Mouse (Mus musculus) hindbrain, embryonic 14.5 days (tissue): ENCODE data around the gene Ndufs4. TPM values are rescaled to one million over a fixed set of nuclear protein-coding genes. Genes with fewer than 3 reads are reported as not detected.
"Not testable (repeated sequence)": the region's sequence is repeated elsewhere in the genome, so short reads cannot be mapped to it uniquely, and the experiment has no call there.

ENCODE experiments used
- ATAC-seq: fragments of 200-750 bp; cut with Nextera tagmentation; 2 replicates; pipeline ENCODE4 v1.8.0; 2017; ENCODE audit warnings: moderate number of reproducible peaks, mild to moderate bottlenecking, moderate TSS enrichment, moderate library complexity; ENCODE audit not compliant: low FRiP score
- DNase-seq: peaks from one replicate; pipeline ENCODE4 v3.0.0-alpha.2; 2015; ENCODE audit warnings: low spot score
- H3K27ac ChIP-seq: fragments of 300-500 bp; sonication (generic); 2 replicates; pipeline ENCODE4 v1.5.1; 2014; ENCODE audit warnings: mild to moderate bottlenecking, moderate library complexity
- H3K27me3 ChIP-seq: fragments of 300-500 bp; sonication (generic); 2 replicates; pipeline ENCODE4 v1.6.1; 2014; ENCODE audit warnings: mild to moderate bottlenecking, low read length, mixed read lengths; ENCODE audit not compliant: control insufficient read depth, insufficient read depth
- H3K36me3 ChIP-seq: fragments of 300-500 bp; sonication (generic); replicated peaks from 2 replicates; pipeline ENCODE4 v1.6.1; 2014; ENCODE audit not compliant: control insufficient read depth, insufficient read depth
- H3K4me1 ChIP-seq: fragments of 300-500 bp; sonication (generic); replicated peaks from 2 replicates; pipeline ENCODE4 v1.6.1; 2014; ENCODE audit warnings: antibody characterized with exemption, low read length, mixed read lengths; ENCODE audit not compliant: control insufficient read depth, insufficient read depth
- H3K4me2 ChIP-seq: fragments of 300-500 bp; sonication (generic); replicated peaks from 2 replicates; pipeline ENCODE4 v1.6.1; 2014; ENCODE audit warnings: mild to moderate bottlenecking, moderate library complexity
- H3K4me3 ChIP-seq: fragments of 300-500 bp; sonication (generic); replicated peaks from 2 replicates; pipeline ENCODE4 v1.5.1; 2014; ENCODE audit warnings: mild to moderate bottlenecking, low read length
- H3K9ac ChIP-seq: fragments of 300-500 bp; sonication (generic); 2 replicates; pipeline ENCODE4 v1.6.1; 2014
- H3K9me3 ChIP-seq: fragments of 300-500 bp; sonication (generic); 2 replicates; pipeline ENCODE4 v1.6.1; 2016; ENCODE audit warnings: low read length; ENCODE audit not compliant: control insufficient read depth
- WGBS: fragments of 180-500 bp; shearing (Covaris S2); extraction: QIAGEN DNeasy Blood & Tissue Kit; methylation state at CpG from one replicate; pipeline ENCODE4 v1.1.7; 2014; 5-methylcytosine and 5-hydroxymethylcytosine counted together
- polyA plus RNA-seq: library from polyadenylated mRNA; unstranded; fragments of >200 nt; fragmentation: Nextera tagmentation; extraction: Ambion mirVana; gene quantifications from 2 replicates; pipeline ENCODE4 v1.2.1, GENCODE M21; 2014

Gene Ndufs4
- polyA plus RNA-seq, 1 experiment from 2014 or later: 411 TPM

DNA sequence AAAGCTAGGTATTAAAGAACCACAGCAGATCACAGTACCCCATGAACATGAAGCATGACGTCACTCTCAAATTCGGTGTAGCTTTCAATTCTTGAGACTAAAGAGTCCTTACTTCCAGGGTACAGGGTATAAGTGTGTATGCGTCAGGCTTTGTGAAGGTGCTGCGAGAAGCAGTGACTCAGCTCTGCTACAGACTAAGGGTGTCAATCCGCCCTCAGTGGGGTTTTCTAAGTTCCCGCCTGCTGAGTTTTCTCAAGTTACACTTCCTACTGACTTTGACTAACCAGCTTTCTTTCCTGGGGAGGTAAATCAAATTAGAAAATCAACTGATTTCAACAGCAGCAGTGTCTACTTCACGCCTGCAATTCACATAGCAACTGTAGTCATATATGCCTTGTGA is 83.4 kb downstream of the Ndufs4 start:
- Histone ChIP-seq H3K27ac (no peak overlapping the region), H3K4me3 (no peak overlapping the region), H3K9me3 (no peaks in the 10 kb centered on the region), H3K27me3 (no peaks in the 10 kb centered on the region), H3K9ac (no peak overlapping the region), H3K36me3 (no peaks in the 10 kb centered on the region; the same call in 1 of the 2 replicates), H3K4me1 (no peaks in the 10 kb centered on the region), H3K4me2 (no peak overlapping the region)
- ATAC-seq (no peak), DNase-seq (no peak)
- 87% methylated on average over 7 of the region's 7 CpGs for WGBS

DNA sequence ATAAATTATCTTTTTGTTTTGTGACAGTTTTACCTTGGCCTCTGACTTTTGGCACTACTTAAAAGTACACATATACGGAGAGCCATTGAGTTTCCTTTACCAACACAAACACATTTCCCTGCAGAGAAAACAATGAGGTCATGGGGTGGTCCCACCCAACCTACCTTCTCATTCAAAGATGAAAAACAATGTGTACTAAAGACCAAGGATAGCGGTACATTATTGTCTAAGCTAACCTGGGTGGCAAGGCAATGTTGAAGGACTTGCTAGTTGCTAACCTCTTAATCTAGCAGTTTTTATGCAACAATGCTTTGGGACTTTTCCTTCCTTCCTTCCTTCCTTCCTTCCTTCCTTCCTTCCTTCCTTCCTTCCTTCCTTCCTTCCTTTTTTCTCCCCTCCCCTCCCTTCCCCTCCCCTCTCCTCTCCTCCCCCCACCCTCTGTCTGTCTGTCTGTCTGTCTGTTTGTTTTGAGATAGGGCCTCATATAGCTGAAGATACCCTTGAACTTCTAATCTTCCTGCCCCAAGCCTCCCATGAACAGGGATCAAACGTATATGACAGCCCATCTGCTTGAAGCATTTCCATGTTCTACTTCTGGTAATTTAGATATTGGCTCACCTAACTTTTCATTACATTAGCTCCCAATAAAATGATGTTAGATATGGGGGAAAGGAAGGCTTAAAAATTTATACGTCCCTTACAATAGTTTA is 84.4 kb downstream of the Ndufs4 start:
- DNase-seq: no peak
- H3K9ac ChIP-seq: no peak overlapping the region
- peaks cover 5% of the 10 kb centered on the region; the same call in 1 of the 2 replicates for H3K36me3 ChIP-seq
- ATAC-seq: no peak
- no peaks in the 10 kb centered on the region for H3K27me3 ChIP-seq
- 91% methylated on average over 4 of the region's 4 CpGs for WGBS
- no peak overlapping the region for H3K27ac ChIP-seq
- H3K9me3 ChIP-seq: no peaks in the 10 kb centered on the region
- no peak overlapping the region for H3K4me2 ChIP-seq
- no peaks in the 10 kb centered on the region for H3K4me1 ChIP-seq
- H3K4me3 ChIP-seq: no peak overlapping the region

DNA sequence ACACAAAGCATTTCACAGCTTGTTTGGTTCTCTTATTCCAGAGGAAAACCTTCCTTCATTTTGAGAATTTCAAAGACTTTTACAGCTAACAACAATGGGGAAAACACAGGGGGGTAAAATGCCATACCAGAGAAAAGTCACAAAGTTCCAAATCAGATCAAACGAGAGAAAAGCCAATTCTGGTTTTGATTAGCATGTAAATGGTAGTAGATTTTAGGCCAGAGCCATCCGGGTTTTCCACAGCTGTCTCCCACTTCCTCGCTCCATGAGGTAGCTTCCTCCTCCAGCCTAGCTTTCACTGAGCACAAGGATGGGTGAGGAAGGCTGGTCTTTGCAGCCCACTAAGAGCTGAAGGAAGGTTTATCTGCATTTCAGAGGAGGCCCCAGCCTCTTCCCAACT is 90.3 kb downstream of the Ndufs4 start:
- H3K9me3 ChIP-seq: no peaks in the 10 kb centered on the region
- no peak for DNase-seq
- H3K27ac ChIP-seq: no peak overlapping the region
- H3K4me1 ChIP-seq: no peaks in the 10 kb centered on the region
- peaks cover 5% of the 10 kb centered on the region; the same call in 1 of the 2 replicates for H3K36me3 ChIP-seq
- no peak for ATAC-seq
- no peak overlapping the region for H3K4me2 ChIP-seq
- no peaks in the 10 kb centered on the region for H3K27me3 ChIP-seq
- H3K4me3 ChIP-seq: no peak overlapping the region
- H3K9ac ChIP-seq: no peak overlapping the region
- 47% methylated on average over 3 of the region's 3 CpGs for WGBS

GRCm38 (mm10) chr13:114296556-114296955 is 91.5 kb downstream of the Ndufs4 start:
- Histone ChIP-seq H3K4me3 (no peak overlapping the region), H3K4me1 (no peaks in the 10 kb centered on the region), H3K4me2 (no peak overlapping the region), H3K36me3 (peaks cover 5% of the 10 kb centered on the region; the same call in 1 of the 2 replicates), H3K9ac (no peak overlapping the region), H3K27ac (no peak overlapping the region), H3K9me3 (no peaks in the 10 kb centered on the region), H3K27me3 (no peaks in the 10 kb centered on the region)
- ATAC-seq (no peak), DNase-seq (no peak)
- 88% methylated on average over 4 of the region's 4 CpGs for WGBS

DNA sequence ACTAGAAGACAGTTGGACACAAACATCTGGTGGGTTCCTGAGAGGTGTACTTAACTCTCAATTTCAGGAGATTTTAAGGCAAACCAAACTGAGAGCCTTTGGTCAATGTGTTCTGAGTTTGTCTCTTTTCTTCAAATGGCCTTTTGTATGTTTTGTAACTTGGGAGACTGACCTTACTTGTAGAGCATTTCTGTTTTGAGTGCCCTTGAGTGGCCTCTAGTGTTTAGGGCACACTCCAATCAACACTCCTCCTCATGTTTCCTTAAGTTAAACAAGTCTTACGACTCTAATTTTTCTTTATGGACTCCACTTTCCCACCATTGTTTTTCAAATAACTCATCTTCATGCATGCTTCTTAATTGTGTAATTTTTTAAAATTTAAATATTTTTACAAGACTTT is 98.6 kb downstream of the Ndufs4 start:
- H3K4me3 ChIP-seq: no peak overlapping the region
- H3K9me3 ChIP-seq: no peaks in the 10 kb centered on the region
- DNase-seq (no peak), ATAC-seq (no peak)
- H3K27ac ChIP-seq: no peak overlapping the region
- peaks cover 30% of the 10 kb centered on the region for H3K36me3 ChIP-seq
- no peak overlapping the region for H3K9ac ChIP-seq
- H3K4me2 ChIP-seq: no peak overlapping the region
- no peaks in the 10 kb centered on the region for H3K27me3 ChIP-seq
- WGBS: 93% methylated on average over 1 of the region's 1 CpGs
- H3K4me1 ChIP-seq: no peaks in the 10 kb centered on the region

DNA sequence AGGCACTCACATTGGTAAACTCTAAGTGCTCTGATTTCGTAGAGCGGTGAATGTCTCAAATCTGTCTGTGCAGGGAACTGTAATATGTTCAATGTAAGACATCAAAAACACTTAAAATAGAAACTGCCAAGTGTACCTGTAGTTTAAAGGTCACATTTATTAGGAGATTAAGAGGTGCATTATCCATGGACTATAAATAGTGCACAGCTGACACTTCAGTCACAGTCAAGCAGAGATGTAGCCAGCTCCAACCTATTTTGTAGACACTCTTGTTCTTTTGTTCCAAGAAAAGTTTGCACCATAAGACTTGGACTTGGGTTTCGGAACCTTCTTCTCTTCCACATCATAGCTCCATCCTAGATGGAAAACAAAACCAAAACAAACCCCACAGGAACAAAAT is 99.5 kb downstream of the Ndufs4 start:
- Histone ChIP-seq H3K4me1 (no peaks in the 10 kb centered on the region), H3K9me3 (no peaks in the 10 kb centered on the region), H3K9ac (no peak overlapping the region)

GRCm38 (mm10) chr13:114278690-114279089 is 109.4 kb downstream of the Ndufs4 start:
- H3K36me3 ChIP-seq, ATAC-seq, H3K9ac ChIP-seq, DNase-seq, H3K4me1 ChIP-seq, H3K27ac ChIP-seq, H3K9me3 ChIP-seq, H3K4me3 ChIP-seq, H3K27me3 ChIP-seq, H3K4me2 ChIP-seq: not testable (repeated sequence)
- WGBS: 95% methylated on average over 2 of the region's 2 CpGs

More for the DNA sequence above, 99.5 kb downstream of the Ndufs4 start:
- no peak overlapping the region for H3K4me2 ChIP-seq
- DNase-seq (no peak), ATAC-seq (no peak)
- no peak overlapping the region for H3K27ac ChIP-seq
- 94% methylated on average over 3 of the region's 3 CpGs for WGBS
- no peak overlapping the region for H3K4me3 ChIP-seq
- H3K36me3 ChIP-seq: peaks cover 37% of the 10 kb centered on the region
- no peaks in the 10 kb centered on the region for H3K27me3 ChIP-seq

GRCm38 (mm10) chr13:114277277-114277676 is 110.8 kb downstream of the Ndufs4 start:
- DNase-seq (no peak), ATAC-seq (no peak)
- Histone ChIP-seq H3K27me3 (no peaks in the 10 kb centered on the region), H3K4me3 (no peak overlapping the region), H3K9ac (no peak overlapping the region), H3K27ac (no peak overlapping the region), H3K4me2 (no peak overlapping the region), H3K36me3 (no peaks in the 10 kb centered on the region), H3K9me3 (no peaks in the 10 kb centered on the region), H3K4me1 (no peaks in the 10 kb centered on the region)
- WGBS: 98% methylated on average over 5 of the region's 5 CpGs

- Histone ChIP-seq H3K36me3 (no peaks in the 10 kb centered on the region), H3K4me1 (no peaks in the 10 kb centered on the region), H3K4me3 (no peak overlapping the region), H3K27ac (no peak overlapping the region), H3K4me2 (no peak overlapping the region), H3K27me3 (no peaks in the 10 kb centered on the region), H3K9ac (no peak overlapping the region), H3K9me3 (no peaks in the 10 kb centered on the region)
- no peak for ATAC-seq
- no peak for DNase-seq
- 80% methylated on average over 16 of the region's 16 CpGs for WGBS
Measured at GRCm38 (mm10) chr13:114271410-114272105, 116.5 kb downstream of the Ndufs4 start.
